Mouse (Mus musculus) kidney, adult 2 months (tissue): ENCODE measurements around the gene Fcgr2b.

ENCODE experiments used
- CTCF ChIP-seq: fragments of 200-500 bp; conservative IDR thresholded peaks from 2 replicates; pipeline ENCODE4 v1.5.1; 2011; ENCODE audit warnings: low read depth, mild to moderate bottlenecking, control low read depth, low read length, moderate library complexity, mixed read lengths; ENCODE audit not compliant: insufficient read depth, insufficient read length
- POLR2A ChIP-seq: fragments of 200-500 bp; IDR thresholded peaks from one replicate; pipeline ENCODE4 v1.6.1; 2011; ENCODE audit warnings: low read depth, low read length, control low read depth

DNA sequence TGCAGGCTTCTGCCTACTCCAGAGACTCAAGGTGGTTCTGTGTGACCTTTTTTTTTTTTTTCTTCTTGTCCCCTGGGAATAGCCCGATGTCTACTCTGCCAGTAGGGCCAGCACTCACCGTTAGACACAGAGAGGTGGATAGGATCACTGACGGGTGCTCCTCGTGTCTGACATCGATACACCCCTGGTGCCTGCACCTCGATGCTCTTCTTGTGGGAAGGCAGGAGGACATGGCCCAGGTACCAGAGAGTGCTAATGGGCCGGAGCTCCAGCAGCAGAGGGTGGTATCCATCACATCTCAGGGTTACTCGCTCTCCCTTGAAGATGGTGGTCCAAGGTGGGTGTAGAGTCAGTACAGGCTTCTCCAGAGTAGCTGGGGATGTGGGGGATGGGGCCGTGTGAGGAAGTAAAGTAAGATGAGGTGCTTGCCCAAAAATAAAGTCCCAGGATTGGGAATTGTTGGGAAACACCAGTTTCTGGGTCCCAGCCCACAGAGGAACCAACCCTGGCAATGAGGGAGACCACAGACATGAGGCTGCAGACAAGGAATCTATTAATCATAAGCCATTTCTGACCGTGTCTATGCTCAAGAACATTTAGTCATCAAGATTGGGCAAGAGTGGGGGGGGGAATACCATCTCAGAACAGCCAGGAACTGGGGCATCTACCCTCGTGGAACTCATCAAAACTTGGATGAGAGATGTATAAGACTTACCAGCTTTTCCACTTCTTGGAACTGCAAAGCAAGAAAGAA, 64.3 kb downstream of the Fcgr2b start:
- TF ChIP-seq CTCF (no peak), POLR2A (no peak)
